Mouse (Mus musculus): Measurements from ENCODE around the gene Nr2f2.

GRCm38 (mm10) chr7:70343426-70343825, 23.1 kb downstream of the Nr2f2 start:
- TF ChIP-seq GATA1 (IDR thresholded peaks at IDR 0.05; ENCODE audit: borderline replicate concordance, low read length) (no peak), FLI1 (IDR thresholded peaks at IDR 0.05; ENCODE audit: low read length) (no peak)
